26 mouse cellular contexts compared by ENCODE assay signal in the genomic region with DNA sequence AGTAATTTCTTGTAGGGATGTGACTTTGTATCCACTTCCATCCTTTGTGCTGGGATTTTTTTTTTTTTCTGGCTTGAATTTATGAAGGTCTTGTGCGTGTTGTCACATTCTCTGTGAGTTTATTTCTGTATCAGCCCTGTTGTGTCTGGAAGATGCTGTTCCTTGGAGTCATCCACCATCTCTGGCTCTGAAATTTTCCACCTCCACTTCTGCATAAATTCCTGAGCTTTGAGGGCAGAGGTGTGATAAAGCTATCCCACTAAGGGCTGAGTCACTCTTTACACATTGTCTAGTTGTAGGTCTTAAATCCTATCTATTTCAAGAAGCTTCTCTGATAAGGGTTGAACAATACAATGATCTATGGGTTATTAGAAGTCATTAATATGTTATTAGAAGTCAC.
DNase-seq lines count a peak whose midpoint lies in the region; ATAC-seq and TF ChIP-seq lines count a peak whose summit lies in the region.
"Had no signal": no experiment of that assay in that cellular context is flagged by ENCODE, and none has a peak within 500 bp of the region (broad histone marks: within the 10 kb centered on the region; RNA-seq: fewer than 3 reads in every experiment).

No protein-coding gene starts in this region.

- peak; percentile 19 to 40 for DNase-seq in frontal cortex, postnatal 36 days (ENCODE audit: low spot score in 2 of 2)
- DNase-seq in frontal cortex, postnatal 10 days (ENCODE audit: low spot score in 2 of 2) = no peak
- peak; percentile 38 to 44 for DNase-seq in left cerebral cortex, adult 9 months (ENCODE audit: low spot score in 2 of 2)
- no peak for DNase-seq in left cerebral cortex, adult 2 months (ENCODE audit: extremely low spot score in 1 of 2, low spot score in 2 of 2)
- peak; percentile 8 for DNase-seq in right cerebral cortex, postnatal 25 days
- DNase-seq in right cerebral cortex, postnatal 14 days = no peak
- DNase-seq in telencephalon, adult 2 months (ENCODE audit: low read depth, low spot score) = peak; percentile 75
- DNase-seq: adrenal gland, adult 8-10 months; adrenal gland, postnatal 25 days; cerebellum, adult 18-20 months; cerebellum, adult 9-10 months; cerebellum, postnatal 14 days; gastrocnemius, postnatal 10 days; gastrocnemius, postnatal 36 days; heart, postnatal 10 days; heart, postnatal 36 days had no signal

- no peak overlapping the region for H3K27ac ChIP-seq in left cerebral cortex, adult 2 months
- H3K27ac ChIP-seq: forebrain, embryonic 10.5 days; forebrain, embryonic 13.5 days; heart, embryonic 15.5 days; hindbrain, embryonic 10.5 days; hindbrain, embryonic 13.5 days had no signal

- TF ChIP-seq CTCF in left cerebral cortex, adult 2 months (IDR thresholded peaks at IDR 0.05) = no peak

- ATAC-seq in activated CD4-positive, CD25-positive, alpha-beta regulatory T cell, adult 4 months = no peak
- ATAC-seq: CD4-positive, CD25-positive, alpha-beta regulatory T cell, adult 4 months; forebrain, embryonic 13.5 days; forebrain, embryonic 16.5 days; hindbrain, embryonic 16.5 days had no signal

- H3K4me3 ChIP-seq in left cerebral cortex, adult 2 months = no peak overlapping the region
- H3K4me3 ChIP-seq: forebrain, embryonic 10.5 days; forebrain, embryonic 13.5 days; heart, embryonic 12.5 days; heart, embryonic 15.5 days; hindbrain, embryonic 10.5 days; hindbrain, embryonic 13.5 days had no signal

- intact Hi-C loops in left cerebral cortex, adult 2 months (cut with DNase I) = loop anchor here (2.0 kb wide), 1 partner anchor 438 kb away; no protein-coding TSS in a partner anchor

Comparison
In these comparisons a context has a peak if more than half of its experiments do, and no peak if none do; other contexts are left out.
1. DNase-seq: peak in frontal cortex, postnatal 36 days (2 of 2), left cerebral cortex, adult 9 months (2 of 2), right cerebral cortex, postnatal 25 days (single experiment) and telencephalon, adult 2 months (single experiment); none in frontal cortex, postnatal 10 days (0 of 2), left cerebral cortex, adult 2 months (0 of 2) and right cerebral cortex, postnatal 14 days (single experiment).